Mouse (Mus musculus) forebrain, postnatal 0 days (tissue): ENCODE measurements around the gene Pepd. TPM values are rescaled to one million over a fixed set of nuclear protein-coding genes. Genes with fewer than 3 reads are reported as not detected.

Source experiments
- ATAC-seq: fragments of 200-750 bp; cut with Nextera tagmentation; 2 replicates; pipeline ENCODE4 v1.8.0; 2017; ENCODE audit warnings: mild to moderate bottlenecking, moderate library complexity
- DNase-seq: peaks from one replicate; pipeline ENCODE4 v3.0.0-alpha.2; 2015
- H3K27ac ChIP-seq: fragments of 300-500 bp; sonication (generic); 2 replicates; pipeline ENCODE4 v1.5.1; 2014; ENCODE audit warnings: low read depth, mild to moderate bottlenecking, antibody characterized with exemption, low read length, moderate library complexity, mixed read lengths
- H3K27me3 ChIP-seq: fragments of 300-500 bp; sonication (generic); 2 replicates; pipeline ENCODE4 v1.6.1; 2014; ENCODE audit warnings: mild to moderate bottlenecking, low read length, mixed read lengths; ENCODE audit not compliant: insufficient read depth
- H3K36me3 ChIP-seq: fragments of 300-500 bp; sonication (generic); 2 replicates; pipeline ENCODE4 v1.6.1; 2014; ENCODE audit warnings: mild to moderate bottlenecking, moderate library complexity; ENCODE audit not compliant: insufficient read depth
- H3K4me1 ChIP-seq: fragments of 300-500 bp; sonication (generic); 2 replicates; pipeline ENCODE4 v1.6.1; 2014; ENCODE audit warnings: antibody characterized with exemption; ENCODE audit not compliant: insufficient read depth
- H3K4me2 ChIP-seq: fragments of 300-500 bp; sonication (generic); 2 replicates; pipeline ENCODE4 v1.6.1; 2014; ENCODE audit warnings: low read depth, mild to moderate bottlenecking, moderate library complexity
- H3K4me3 ChIP-seq: fragments of 300-500 bp; sonication (generic); 2 replicates; pipeline ENCODE4 v1.5.1; 2014; ENCODE audit warnings: low read depth, low read length, mixed read lengths
- H3K9ac ChIP-seq: fragments of 300-500 bp; sonication (generic); 2 replicates; pipeline ENCODE4 v1.6.1; 2014; ENCODE audit warnings: mild to moderate bottlenecking
- H3K9me3 ChIP-seq: fragments of 300-500 bp; sonication (generic); 2 replicates; pipeline ENCODE4 v1.6.1; 2016; ENCODE audit warnings: low read length
- CTCF ChIP-seq: sonication (generic); IDR thresholded peaks from 2 replicates; pipeline ENCODE4 v1.5.1; 2016; ENCODE audit warnings: antibody characterized with exemption, control low read depth, low read depth
- WGBS: fragments of 180-500 bp; shearing (Covaris S2); extraction: QIAGEN DNeasy Blood & Tissue Kit; methylation state at CpG from one replicate; pipeline ENCODE4 v1.1.7; 2014; 5-methylcytosine and 5-hydroxymethylcytosine counted together
- polyA plus RNA-seq: library from polyadenylated mRNA; unstranded; fragments of >200 nt; fragmentation: Nextera tagmentation; extraction: Ambion mirVana; gene quantifications from 2 replicates; pipeline ENCODE4 v1.2.1, GENCODE M21; 2015
- total RNA-seq: library from RNA; depleted of rRNA; stranded (reverse); fragments of >200 nt; gene quantifications from 2 replicates; pipeline ENCODE4 v1.2.3, GENCODE M21; 2014

Pepd gene
- total and polyA plus RNA-seq, 2 experiments from 2014 or later, result 41.2 to 60.4 TPM

GRCm38 (mm10) chr7:35036266-35036731, 124.1 kb downstream of the Pepd start:
- Histone ChIP-seq H3K4me3 (no peak overlapping the region), H3K9me3 (no peaks in the 10 kb centered on the region), H3K9ac (no peak overlapping the region), H3K27ac (no peak overlapping the region), H3K4me1 (no peaks in the 10 kb centered on the region), H3K27me3 (no peaks in the 10 kb centered on the region), H3K36me3 (peaks cover 13% of the 10 kb centered on the region; the same call in 1 of the 2 replicates), H3K4me2 (no peak overlapping the region)
- ATAC-seq (peak; percentile 86), DNase-seq (peak; percentile 64)
- WGBS, result 31% methylated on average over 5 of the region's 5 CpGs
- TF ChIP-seq CTCF, result no peak

GRCm38 (mm10) chr7:35037408-35037807, 125.2 kb downstream of the Pepd start:
- Histone ChIP-seq H3K27me3 (no peaks in the 10 kb centered on the region), H3K27ac (no peak overlapping the region), H3K4me1 (no peaks in the 10 kb centered on the region), H3K9me3 (no peaks in the 10 kb centered on the region), H3K4me2 (no peak overlapping the region), H3K36me3 (peaks cover 5% of the 10 kb centered on the region), H3K9ac (no peak overlapping the region), H3K4me3 (no peak overlapping the region)
- TF ChIP-seq CTCF, result no peak
- DNase-seq (no peak), ATAC-seq (no peak)
- 92% methylated on average over 6 of the region's 6 CpGs for WGBS

- TF ChIP-seq CTCF, result no peak
- no peak overlapping the region for H3K27ac ChIP-seq
- no peak for DNase-seq
- H3K4me3 ChIP-seq, result no peak overlapping the region
- no peaks in the 10 kb centered on the region for H3K4me1 ChIP-seq
- H3K36me3 ChIP-seq, result peaks cover 20% of the 10 kb centered on the region
- ATAC-seq, result no peak
- H3K4me2 ChIP-seq, result no peak overlapping the region
- no peak overlapping the region for H3K9ac ChIP-seq
- H3K27me3 ChIP-seq, result no peaks in the 10 kb centered on the region
- no peaks in the 10 kb centered on the region for H3K9me3 ChIP-seq
- WGBS, result 88% methylated on average over 9 of the region's 9 CpGs
Measured at GRCm38 (mm10) chr7:35040176-35040972, 128.2 kb downstream of the Pepd start.

GRCm38 (mm10) chr7:35041286-35042208, 129.4 kb downstream of the Pepd start:
- no peak overlapping the region for H3K4me3 ChIP-seq
- no peak for TF ChIP-seq CTCF
- no peak for ATAC-seq
- H3K4me1 ChIP-seq, result no peaks in the 10 kb centered on the region
- H3K27me3 ChIP-seq, result no peaks in the 10 kb centered on the region
- no peak for DNase-seq
- no peak overlapping the region for H3K4me2 ChIP-seq
- H3K27ac ChIP-seq, result no peak overlapping the region
- H3K9me3 ChIP-seq, result no peaks in the 10 kb centered on the region
- H3K9ac ChIP-seq, result no peak overlapping the region
- H3K36me3 ChIP-seq, result peaks cover 31% of the 10 kb centered on the region
- WGBS, result 51% methylated on average over 2 of the region's 2 CpGs

GRCm38 (mm10) chr7:35042209-35042554, 130.0 kb downstream of the Pepd start:
- no peak for TF ChIP-seq CTCF
- DNase-seq (no peak), ATAC-seq (no peak)
- Histone ChIP-seq H3K27me3 (no peaks in the 10 kb centered on the region), H3K27ac (no peak overlapping the region), H3K4me1 (no peaks in the 10 kb centered on the region), H3K36me3 (peaks cover 31% of the 10 kb centered on the region), H3K4me2 (no peak overlapping the region), H3K9me3 (no peaks in the 10 kb centered on the region), H3K4me3 (no peak overlapping the region), H3K9ac (no peak overlapping the region)

- Histone ChIP-seq H3K4me1 (no peaks in the 10 kb centered on the region), H3K9ac (no peak overlapping the region), H3K36me3 (peaks cover 35% of the 10 kb centered on the region), H3K27ac (no peak overlapping the region), H3K27me3 (no peaks in the 10 kb centered on the region), H3K4me2 (no peak overlapping the region), H3K9me3 (no peaks in the 10 kb centered on the region), H3K4me3 (no peak overlapping the region)
- DNase-seq (no peak), ATAC-seq (no peak)
- TF ChIP-seq CTCF, result no peak
- 83% methylated on average over 5 of the region's 5 CpGs for WGBS
Measured at GRCm38 (mm10) chr7:35042759-35043217, 130.6 kb downstream of the Pepd start.
